Mouse (Mus musculus) frontal cortex, postnatal 10 days (tissue): Measurements from ENCODE around the gene Gm29289.
"Not testable (repeated sequence)": the region's sequence is repeated elsewhere in the genome, so short reads cannot be mapped to it uniquely, and the experiment has no call there.

ENCODE experiments used
- DNase-seq, 2 experiments: peaks; one replicate each; pipeline ENCODE4 v3.0.0; 2022; ENCODE audit warnings: low spot score in 2 of 2, mixed read lengths in 1 of 2

Gene Gm29289

DNA sequence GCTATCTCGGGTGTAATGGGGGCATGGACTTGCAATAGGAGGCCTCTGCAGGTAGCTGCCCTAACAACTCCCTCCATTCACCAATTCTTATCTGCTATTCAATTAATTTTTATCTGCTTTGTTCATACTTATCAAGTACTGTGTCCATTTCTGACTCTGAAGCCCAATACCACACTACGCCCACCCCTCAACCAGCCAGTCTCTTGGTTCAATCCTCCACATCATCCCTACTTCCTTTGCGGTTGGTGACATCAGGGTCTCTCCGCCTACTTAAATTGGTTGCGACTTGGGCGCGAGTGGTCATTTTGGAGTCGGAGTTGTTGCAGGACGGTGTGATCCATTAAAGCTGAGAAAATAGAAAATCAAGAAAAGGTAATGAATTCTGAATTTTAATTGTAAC, at the start of gene Gm29289:
Gene Gm29289, plus strand, starts transcription at position 301 of the 400 bp plus-strand sequence.
- not testable (repeated sequence) for DNase-seq

DNA sequence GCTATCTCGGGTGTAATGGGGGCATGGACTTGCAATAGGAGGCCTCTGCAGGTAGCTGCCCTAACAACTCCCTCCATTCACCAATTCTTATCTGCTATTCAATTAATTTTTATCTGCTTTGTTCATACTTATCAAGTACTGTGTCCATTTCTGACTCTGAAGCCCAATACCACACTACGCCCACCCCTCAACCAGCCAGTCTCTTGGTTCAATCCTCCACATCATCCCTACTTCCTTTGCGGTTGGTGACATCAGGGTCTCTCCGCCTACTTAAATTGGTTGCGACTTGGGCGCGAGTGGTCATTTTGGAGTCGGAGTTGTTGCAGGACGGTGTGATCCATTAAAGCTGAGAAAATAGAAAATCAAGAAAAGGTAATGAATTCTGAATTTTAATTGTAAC, 31.7 kb upstream of the Gm29289 start, which contains the start of gene Gm10352:
Gene Gm10352, plus strand, starts transcription at position 301 of the 400 bp plus-strand sequence.
- not testable (repeated sequence) for DNase-seq
